Comparison of ENCODE assay signal across 8 mouse cellular contexts in genomic region chr14:61683791-61684411, GRCm38 (mm10).
A peak's percentile ranks its signal among the peaks of the same experiment; 100 is the strongest.
DNase-seq lines count a peak whose midpoint lies in the region; ATAC-seq lines count a peak whose summit lies in the region.

No protein-coding gene starts in this region.

- peak overlapping the region; percentile 94 for H3K4me2 ChIP-seq in heart, embryonic 14.5 days (ENCODE audit: low read length)
- H3K4me2 ChIP-seq in midbrain, embryonic 14.5 days (ENCODE audit: low read length) = peak overlapping the region; percentile 26

- no peak overlapping the region for H3K27ac ChIP-seq in heart, embryonic 14.5 days (replicated peaks in 1 of 2; ENCODE audit: control insufficient read depth in 1 of 2, insufficient read depth in 1 of 2, low read depth in 2 of 2, low read length in 2 of 2)
- H3K27ac ChIP-seq in limb, embryonic 10.5 days = peak overlapping the region; percentile 26; the same call in 1 of the 2 replicates
- no peak overlapping the region for H3K27ac ChIP-seq in midbrain, embryonic 14.5 days (replicated peaks; ENCODE audit: low read depth, low read length)

- peaks cover 10% of the 10 kb centered on the region for H3K27me3 ChIP-seq in heart, embryonic 14.5 days (ENCODE audit: control insufficient read depth, insufficient read depth, low read length)
- H3K27me3 ChIP-seq in limb, embryonic 10.5 days (ENCODE audit: low read depth, poor library complexity, severe bottlenecking) = peaks cover 80% of the 10 kb centered on the region
- H3K27me3 ChIP-seq in midbrain, embryonic 14.5 days (ENCODE audit: control insufficient read depth, insufficient read depth, low read length) = peaks cover 48% of the 10 kb centered on the region

- H3K36me3 ChIP-seq in heart, embryonic 14.5 days (ENCODE audit: control insufficient read depth, insufficient read depth, low read length) = 0 out of 2 replicates have a peak, but pooled peaks cover 4% of the 10 kb centered on the region
- no peaks in the 10 kb centered on the region for H3K36me3 ChIP-seq in limb, embryonic 10.5 days
- no peaks in the 10 kb centered on the region for H3K36me3 ChIP-seq in midbrain, embryonic 14.5 days (ENCODE audit: control insufficient read depth, insufficient read depth, low read length)

- H3K4me1 ChIP-seq in heart, embryonic 14.5 days (ENCODE audit: control insufficient read depth in 2 of 2, insufficient read depth in 2 of 2, low read length in 2 of 2) = peaks cover 18 to 39% of the 10 kb centered on the region in 2 experiments; a peak in 3 of 4 replicates
- peaks cover 63% of the 10 kb centered on the region for H3K4me1 ChIP-seq in limb, embryonic 10.5 days
- peaks cover 4% of the 10 kb centered on the region; the same call in 1 of the 2 replicates for H3K4me1 ChIP-seq in midbrain, embryonic 14.5 days (ENCODE audit: control insufficient read depth, insufficient read depth, low read length)

- H3K9ac ChIP-seq in heart, embryonic 14.5 days (ENCODE audit: low read length) = peak overlapping the region; percentile 16; the same call in 1 of the 2 replicates
- H3K9ac ChIP-seq in midbrain, embryonic 14.5 days (replicated peaks; ENCODE audit: low read length) = no peak overlapping the region

- DNase-seq in right cerebral cortex, adult 18-20 months = peak; percentile 40
- DNase-seq in right cerebral cortex, postnatal 4 days = no peak
- DNase-seq in embryo, embryonic 10.5 days (ENCODE audit: low spot score) = peak; percentile 55
- DNase-seq in limb, embryonic 10.5 days (ENCODE audit: low spot score) = peak; percentile 58
- DNase-seq in midbrain, embryonic 14.5 days = peak; percentile 52
- DNase-seq in yolk sac, embryonic 10.5 days (ENCODE audit: low spot score) = peak; percentile 19
- no peak for DNase-seq in layer of hippocampus, postnatal 14 days (ENCODE audit: low spot score in 2 of 2)

- WGBS in heart, embryonic 14.5 days = 20% methylated on average over 19 of the region's 19 CpGs
- WGBS in limb, embryonic 10.5 days = 3% methylated on average over 19 of the region's 19 CpGs
- WGBS in midbrain, embryonic 14.5 days = 10% methylated on average over 19 of the region's 19 CpGs

- peak overlapping the region; percentile 37 to 89 for H3K4me3 ChIP-seq in heart, embryonic 14.5 days (ENCODE audit: control insufficient read depth in 1 of 2, insufficient read depth in 1 of 2, low read depth in 1 of 2, low read length in 2 of 2)
- H3K4me3 ChIP-seq in limb, embryonic 10.5 days = peak overlapping the region; percentile 87
- H3K4me3 ChIP-seq in midbrain, embryonic 14.5 days (replicated peaks; ENCODE audit: low read depth, low read length) = no peak overlapping the region

- H3K9me3 ChIP-seq in heart, embryonic 14.5 days (ENCODE audit: control insufficient read depth, low read length) = no peaks in the 10 kb centered on the region
- H3K9me3 ChIP-seq in limb, embryonic 10.5 days (replicated peaks) = no peaks in the 10 kb centered on the region
- no peaks in the 10 kb centered on the region for H3K9me3 ChIP-seq in midbrain, embryonic 14.5 days (ENCODE audit: control insufficient read depth, low read length)

- no peak for ATAC-seq in heart, embryonic 14.5 days (ENCODE audit: insufficient number of reproducible peaks, insufficient read depth, low FRiP score, low read depth)
- no peak for ATAC-seq in midbrain, embryonic 14.5 days (ENCODE audit: low FRiP score, low TSS enrichment)

Comparison
In these comparisons a context has a peak if more than half of its experiments do, and no peak if none do; other contexts are left out.
1. DNase-seq: peak in right cerebral cortex, adult 18-20 months (single experiment), embryo, embryonic 10.5 days (single experiment), limb, embryonic 10.5 days (single experiment), midbrain, embryonic 14.5 days (single experiment) and yolk sac, embryonic 10.5 days (single experiment); none in right cerebral cortex, postnatal 4 days (single experiment) and layer of hippocampus, postnatal 14 days (0 of 2).